Mouse (Mus musculus): ENCODE results near the gene Tm7sf3.

The Tm7sf3 gene

DNA sequence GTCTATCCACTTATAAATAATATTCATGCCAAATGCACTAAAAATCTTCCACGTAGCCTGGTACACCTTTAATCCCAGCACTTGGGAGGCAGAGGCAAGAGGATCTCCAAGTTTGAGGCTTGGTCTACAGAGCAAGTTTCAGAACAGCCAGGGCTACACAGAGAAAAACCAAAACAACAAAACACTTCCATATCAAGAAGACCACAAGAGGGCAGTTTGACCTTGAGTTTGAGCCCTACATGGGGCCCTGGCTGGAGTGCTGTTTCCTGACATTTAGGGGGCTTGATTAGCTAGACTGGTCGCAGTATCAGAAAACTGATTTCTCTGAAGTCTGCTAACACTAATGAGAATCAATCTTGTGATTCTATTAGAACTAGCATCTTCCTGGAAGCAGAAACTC, 18.0 kb upstream of the Tm7sf3 start:
- DNase-seq (ENCODE audit: low read depth, low spot score): no peak

DNA sequence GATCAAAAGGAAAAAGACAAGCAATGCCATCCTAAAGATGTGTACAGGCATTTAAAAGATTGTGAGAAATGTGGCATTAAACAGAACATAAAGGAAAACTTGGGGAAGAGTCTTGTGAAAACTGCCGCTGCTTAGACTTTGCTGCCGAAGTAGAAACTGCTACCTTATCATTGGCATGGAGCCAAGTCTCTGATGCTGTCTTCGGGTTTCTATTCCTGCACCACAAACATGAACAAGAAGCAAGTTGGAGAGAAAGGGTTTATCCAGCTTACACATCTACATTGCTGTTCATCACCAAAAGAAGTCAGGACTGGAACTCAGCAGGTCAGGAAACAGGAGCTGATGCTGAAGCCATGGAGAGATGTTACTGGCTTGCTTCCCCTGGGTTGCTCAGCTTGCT, 10.6 kb upstream of the Tm7sf3 start:
- no peak for DNase-seq (ENCODE audit: low read depth, low spot score)

DNA sequence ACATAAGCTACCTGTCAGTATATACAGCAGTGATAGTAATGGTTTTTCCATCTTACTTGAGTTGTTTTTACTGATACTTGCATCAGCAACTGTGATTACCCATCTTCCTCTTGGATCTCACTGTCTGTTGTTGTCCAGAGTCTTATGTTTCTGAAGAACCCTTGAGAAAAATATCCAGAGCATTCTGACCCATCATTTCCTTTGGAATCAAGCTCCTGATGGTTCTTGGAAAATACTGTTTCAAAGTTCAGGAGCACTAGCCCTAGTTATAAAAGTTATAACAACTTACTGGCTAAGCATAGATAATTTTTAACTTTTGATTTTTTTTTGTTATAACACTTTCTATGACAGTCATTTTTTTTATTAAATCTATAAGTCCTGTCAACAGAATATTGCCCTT, 8.8 kb upstream of the Tm7sf3 start:
- no peak for DNase-seq (ENCODE audit: low read depth, low spot score)

DNA sequence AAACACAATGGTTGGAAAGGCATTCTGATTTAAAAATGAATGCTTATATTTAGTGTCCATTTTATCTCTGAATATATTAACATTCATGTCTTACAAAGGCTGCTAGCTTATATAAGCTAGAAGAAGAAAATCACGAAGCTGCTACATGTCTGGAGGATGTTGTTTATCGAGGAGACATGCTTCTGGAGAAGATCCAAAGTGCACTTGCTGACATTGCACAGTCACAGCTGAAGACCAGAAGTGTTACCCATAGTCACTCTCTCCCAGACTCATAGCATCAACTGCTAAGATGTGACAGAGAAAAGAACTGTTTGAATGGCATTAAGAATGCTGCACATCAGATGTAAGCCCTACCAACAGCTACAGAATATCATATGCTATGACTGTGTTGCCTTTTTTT, 7.4 kb upstream of the Tm7sf3 start:
- DNase-seq (ENCODE audit: low read depth, low spot score): no peak

- peak; percentile 81 for DNase-seq (ENCODE audit: low read depth, low spot score)
Measured at GRCm38 (mm10) chr6:146643184-146643570, 553 bp upstream of the Tm7sf3 start.

GRCm38 (mm10) chr6:146641621-146642210, 908 bp downstream of the Tm7sf3 start:
- peak; percentile 72 for DNase-seq (ENCODE audit: low read depth, low spot score)

GRCm38 (mm10) chr6:146640991-146641390, 1.6 kb downstream of the Tm7sf3 start:
- no peak for DNase-seq (ENCODE audit: low read depth, low spot score)

GRCm38 (mm10) chr6:146640068-146640965, 2.3 kb downstream of the Tm7sf3 start:
- DNase-seq (ENCODE audit: low read depth, low spot score): no peak

DNA sequence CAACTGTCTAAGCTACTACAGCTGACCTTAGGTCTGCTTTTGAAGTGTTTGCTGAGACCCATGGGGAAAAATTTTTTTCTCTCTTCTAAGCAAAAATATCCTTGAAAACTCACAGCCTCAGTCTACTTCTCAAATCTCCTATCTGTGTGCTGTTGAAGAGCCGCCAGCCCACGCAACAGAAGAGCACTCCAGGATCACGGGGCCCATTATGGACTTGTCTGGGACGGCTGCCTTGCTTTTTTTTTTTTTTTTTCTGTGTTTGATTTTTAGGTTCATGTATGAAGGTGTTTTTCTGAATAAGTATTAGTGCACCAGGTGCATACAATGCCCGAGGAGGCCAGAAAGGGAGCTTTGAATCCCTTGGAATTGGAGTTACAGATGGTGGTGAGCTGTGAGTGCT, 6.1 kb downstream of the Tm7sf3 start:
- DNase-seq (ENCODE audit: low read depth, low spot score): no peak

DNA sequence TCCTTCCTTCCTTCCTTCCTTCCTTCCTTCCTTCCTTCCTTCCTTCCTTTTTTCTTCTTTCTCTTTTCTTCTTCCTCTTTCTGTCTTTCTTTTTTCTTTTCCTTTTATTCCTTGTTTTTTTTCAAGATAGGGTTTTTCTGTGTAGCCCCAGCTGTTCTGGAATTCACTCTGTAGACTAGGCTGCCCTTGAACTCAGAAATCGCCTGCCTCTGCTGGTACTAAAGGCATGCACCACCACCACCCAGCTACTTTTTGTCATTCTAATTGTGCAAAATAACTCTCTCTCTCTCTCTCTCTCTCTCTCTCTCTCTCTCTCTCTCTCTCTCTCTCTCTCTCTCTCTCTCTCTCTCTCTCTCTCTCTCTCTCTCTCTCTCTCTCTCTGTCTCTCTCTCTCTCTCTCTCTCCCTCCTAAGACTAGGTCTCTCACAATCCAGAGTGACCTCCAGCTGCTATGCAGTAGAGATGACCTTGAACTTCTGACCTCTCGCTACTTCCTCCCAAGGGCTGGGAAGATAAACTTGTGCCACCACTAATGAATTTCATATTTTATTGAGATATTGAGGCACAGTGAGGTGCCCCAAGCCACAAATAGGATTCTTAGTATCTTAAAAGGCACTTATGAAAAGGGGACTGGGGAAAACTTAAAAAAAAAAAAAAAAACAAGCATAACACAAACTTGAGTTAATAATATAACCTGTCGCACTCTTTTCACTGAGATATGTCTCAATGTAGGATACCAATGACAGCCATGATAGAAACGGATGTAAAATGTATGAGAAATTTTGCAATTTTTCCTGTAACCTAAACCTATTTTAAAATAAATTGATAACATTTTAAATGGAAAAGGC, 7.6 kb downstream of the Tm7sf3 start:
- DNase-seq (ENCODE audit: low read depth, low spot score): peak; percentile 96

DNA sequence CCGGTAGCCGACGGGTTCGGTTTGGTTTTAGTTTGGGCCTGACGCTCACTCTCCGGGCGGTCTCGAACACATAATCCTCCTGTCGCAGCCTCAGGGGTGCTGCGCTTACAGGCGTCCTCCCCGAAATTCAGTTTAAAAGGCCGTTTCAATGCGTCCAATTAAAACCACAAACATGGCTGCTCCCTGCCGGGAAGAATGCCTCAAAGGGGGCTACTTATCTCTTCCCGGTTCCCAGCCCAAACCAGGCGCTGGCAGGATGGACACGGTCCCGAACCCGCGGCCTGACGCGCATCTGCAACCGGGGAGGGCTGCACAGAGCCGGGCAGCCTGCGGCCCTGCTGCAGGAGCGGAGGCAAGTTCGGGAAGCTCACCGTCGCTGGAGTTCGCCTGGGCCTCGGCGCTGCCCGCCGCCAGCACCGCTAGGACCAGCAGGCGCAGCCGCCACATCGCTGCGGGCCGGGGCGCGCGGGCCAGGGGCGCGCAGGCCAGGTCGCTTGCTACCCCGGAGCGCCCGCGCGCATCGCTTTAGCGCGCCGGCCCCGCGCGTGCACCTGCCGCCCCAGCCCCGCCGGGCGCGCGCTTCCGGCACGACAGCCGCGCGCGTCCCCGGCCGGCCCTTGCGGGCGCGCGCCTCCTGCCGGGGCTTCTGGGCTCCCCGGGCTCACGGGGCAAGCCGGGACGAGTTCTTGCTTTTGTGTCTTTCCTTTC, 8.5 kb downstream of the Tm7sf3 start:
- DNase-seq (ENCODE audit: low read depth, low spot score): peak; percentile 80

- peak; percentile 70 for DNase-seq (ENCODE audit: low read depth, low spot score)
Measured at GRCm38 (mm10) chr6:146633629-146634014, 9.0 kb downstream of the Tm7sf3 start.

- peak; percentile 43 for DNase-seq (ENCODE audit: low read depth, low spot score)
Measured at GRCm38 (mm10) chr6:146633097-146633496, 9.5 kb downstream of the Tm7sf3 start.

GRCm38 (mm10) chr6:146632403-146632802, 10.2 kb downstream of the Tm7sf3 start:
- no peak for DNase-seq (ENCODE audit: low read depth, low spot score)

DNA sequence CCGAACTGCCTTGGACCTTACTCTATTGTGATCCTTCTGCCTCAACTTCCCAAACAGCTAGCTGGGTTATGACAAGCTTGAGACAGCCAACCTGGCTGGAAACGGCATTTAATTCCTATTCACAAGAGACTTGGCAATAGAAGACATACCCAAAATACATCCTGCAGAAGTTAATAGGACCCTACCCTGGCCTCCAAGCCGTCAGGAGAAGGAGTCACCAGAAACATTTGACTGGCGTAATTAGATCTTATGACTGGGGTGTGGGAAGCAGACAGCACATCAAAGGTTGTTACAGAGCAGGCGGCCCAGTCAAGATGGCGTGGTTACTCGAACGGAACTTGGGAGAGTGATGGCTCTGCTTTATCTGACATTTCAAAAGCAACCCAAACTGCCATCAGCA, 10.8 kb downstream of the Tm7sf3 start:
- DNase-seq (ENCODE audit: low read depth, low spot score): peak; percentile 46

DNA sequence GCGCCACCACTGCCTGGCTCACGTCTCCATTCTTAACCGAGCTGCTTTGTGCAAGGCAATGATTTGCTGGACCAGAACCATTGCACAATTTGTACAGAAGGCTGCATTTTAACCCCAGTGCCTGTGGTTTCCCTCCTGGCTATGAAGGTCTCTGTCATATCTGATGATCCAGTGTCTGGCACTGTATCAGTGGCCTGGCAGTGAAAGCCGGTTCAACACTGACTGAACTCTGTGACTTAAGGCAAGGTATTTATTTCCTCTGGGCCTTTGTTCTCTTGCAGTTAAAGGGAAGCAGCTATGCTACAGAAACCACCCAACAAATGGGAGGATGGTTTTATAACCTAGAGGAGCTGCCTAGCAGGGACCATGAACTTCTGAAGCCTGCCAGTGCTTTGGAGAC, 11.7 kb downstream of the Tm7sf3 start:
- DNase-seq (ENCODE audit: low read depth, low spot score): no peak

DNA sequence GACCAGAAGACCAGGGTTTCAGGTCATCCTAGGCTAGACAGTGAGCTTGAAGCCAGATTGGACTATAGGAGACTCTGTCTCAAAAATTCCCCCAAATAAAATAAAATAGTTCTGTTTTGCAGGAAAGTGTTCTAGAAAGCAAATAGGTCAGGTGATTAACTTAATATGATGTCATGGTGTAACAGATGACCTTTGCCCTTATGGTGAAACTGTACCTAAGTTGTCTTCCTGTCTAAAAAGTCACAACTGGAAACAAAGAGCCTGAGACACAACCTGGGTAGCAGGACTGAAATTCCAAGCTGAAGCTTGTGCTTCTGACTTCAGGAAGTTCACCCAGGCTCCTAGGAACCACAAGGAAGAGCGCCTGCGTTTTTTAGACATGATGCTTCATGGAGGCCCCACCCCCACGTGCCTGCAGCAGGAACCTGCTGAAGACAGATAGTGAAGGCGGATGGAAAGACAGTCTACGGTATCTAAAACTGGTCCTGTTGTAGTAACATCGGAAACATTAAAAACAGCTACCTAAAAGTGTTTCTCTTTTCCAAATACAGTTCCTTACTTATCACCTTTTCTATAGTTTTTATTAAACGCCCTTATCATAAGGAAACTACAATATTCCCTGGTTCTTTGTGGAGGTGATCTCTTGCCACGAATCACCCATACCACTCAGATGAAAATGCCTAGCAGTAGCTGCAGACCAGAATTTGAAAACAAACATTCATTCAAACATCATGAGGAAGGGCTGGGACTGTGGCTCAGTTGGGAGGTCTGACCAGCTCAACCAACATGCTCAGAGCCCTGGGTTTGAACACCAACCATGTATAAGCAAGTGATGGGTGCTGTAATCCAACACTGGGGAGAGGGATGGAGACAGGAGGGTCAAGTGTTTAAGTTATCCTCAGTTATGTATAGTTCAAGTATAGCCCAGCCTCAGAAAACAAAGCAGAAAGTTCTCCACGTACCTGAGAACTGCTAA, 12.6 kb downstream of the Tm7sf3 start:
- no peak for DNase-seq (ENCODE audit: low read depth, low spot score)

DNA sequence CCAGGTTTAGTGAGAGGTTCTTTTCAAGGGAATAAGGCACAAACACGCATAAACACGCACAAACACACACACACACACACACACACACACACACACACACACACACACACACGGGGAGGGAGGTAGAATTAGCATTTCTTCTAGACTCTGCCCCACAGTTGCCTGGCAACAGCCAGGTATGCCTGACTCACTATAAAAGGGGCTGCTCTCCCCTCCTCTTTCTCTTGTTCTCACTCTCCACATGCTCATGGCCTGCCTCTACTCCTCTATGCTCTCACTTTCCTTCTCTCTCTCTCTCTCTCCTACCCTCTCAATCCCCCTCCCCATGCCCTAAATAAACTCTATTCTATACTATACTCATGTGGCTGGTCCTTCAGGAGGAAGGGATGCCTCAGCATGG, 14.5 kb downstream of the Tm7sf3 start:
- peak; percentile 64 for DNase-seq (ENCODE audit: low read depth, low spot score)

DNA sequence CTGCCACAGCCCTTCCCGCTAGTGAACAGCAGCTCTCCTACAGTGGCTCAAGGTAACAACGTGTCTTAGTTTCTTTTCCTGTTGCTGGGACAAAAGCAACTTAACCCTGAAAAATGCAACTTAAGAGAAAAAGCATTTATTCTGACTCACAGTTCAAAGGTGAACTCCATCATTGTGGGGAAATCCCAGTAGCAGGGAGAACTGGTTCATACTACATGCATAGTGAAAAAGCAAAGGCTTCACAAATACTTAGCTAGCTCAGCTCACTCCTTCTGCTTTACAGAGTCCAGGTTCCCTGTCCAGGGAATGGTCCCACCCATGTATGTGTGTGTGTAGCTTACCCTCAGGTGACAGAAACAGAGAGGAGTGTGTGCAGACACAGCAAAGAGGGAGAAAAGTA, 26.0 kb downstream of the Tm7sf3 start:
- DNase-seq (ENCODE audit: low read depth, low spot score): no peak

- DNase-seq (ENCODE audit: low read depth, low spot score): peak; percentile 63
Measured at GRCm38 (mm10) chr6:146615891-146616290, 26.7 kb downstream of the Tm7sf3 start.
